In genomic region chr15:68342542-68342941, GRCm38 (mm10) we compare ENCODE assay signal across 10 mouse cellular contexts.
DNase-seq lines count a peak whose midpoint lies in the region; ATAC-seq and TF ChIP-seq lines count a peak whose summit lies in the region.
"Had no signal": no experiment of that assay in that cellular context is flagged by ENCODE, and none has a peak within 500 bp of the region (broad histone marks: within the 10 kb centered on the region; RNA-seq: fewer than 3 reads in every experiment).

No protein-coding gene starts in this region.

- TF ChIP-seq RAD21 in MEL (IDR thresholded peaks at IDR 0.05; ENCODE audit: low read depth, low read length): no peak

- no peak for TF ChIP-seq CTCF in MEL (IDR thresholded peaks at IDR 0.05 in 2 of 3, conservative IDR thresholded peaks at IDR 0.05 in 1 of 3; ENCODE audit: control insufficient read depth in 1 of 3, insufficient read depth in 1 of 3, low read depth in 2 of 3, low read length in 3 of 3, poor library complexity in 1 of 3, severe bottlenecking in 1 of 3)

- no peaks in the 10 kb centered on the region for H3K9me3 ChIP-seq in MEL (replicated peaks; ENCODE audit: insufficient read depth, low read length)
- no peaks in the 10 kb centered on the region for H3K9me3 ChIP-seq in lung, embryonic 15.5 days
- H3K9me3 ChIP-seq in forebrain, embryonic 16.5 days (ENCODE audit: control insufficient read depth, low read length): no peaks in the 10 kb centered on the region
- H3K9me3 ChIP-seq: forebrain, embryonic 13.5 days; liver, embryonic 15.5 days had no signal

- no peak overlapping the region for H3K4me3 ChIP-seq in MEL (ENCODE audit: control insufficient read depth in 1 of 2, insufficient read depth in 1 of 2, low read depth in 2 of 2, low read length in 2 of 2)
- H3K4me3 ChIP-seq in lung, embryonic 15.5 days: no peak overlapping the region
- no peak overlapping the region for H3K4me3 ChIP-seq in forebrain, embryonic 16.5 days (replicated peaks; ENCODE audit: low read length)
- H3K4me3 ChIP-seq: forebrain, embryonic 13.5 days; liver, embryonic 15.5 days had no signal

- H3K9ac ChIP-seq in MEL (ENCODE audit: control insufficient read depth, low read depth, low read length, poor library complexity, severe bottlenecking): no peak overlapping the region
- no peak overlapping the region for H3K9ac ChIP-seq in lung, embryonic 15.5 days
- no peak overlapping the region for H3K9ac ChIP-seq in forebrain, embryonic 16.5 days (replicated peaks; ENCODE audit: low read depth, low read length)
- H3K9ac ChIP-seq: forebrain, embryonic 13.5 days; liver, embryonic 15.5 days had no signal

- WGBS in lung, embryonic 15.5 days: 61% methylated on average over 1 of the region's 1 CpGs
- 95% methylated on average over 1 of the region's 1 CpGs for WGBS in forebrain, embryonic 16.5 days

- peaks cover 6% of the 10 kb centered on the region; the same call in 1 of the 2 replicates for H3K79me2 ChIP-seq in MEL (ENCODE audit: control insufficient read depth, insufficient read depth, low read length, poor library complexity)

- intact Hi-C loops in gastrocnemius, postnatal 14 days (cut with DNase I; ENCODE audit: low total_unique reads): no loop called here

- TF ChIP-seq POLR2A in MEL (IDR thresholded peaks at IDR 0.05; ENCODE audit: control insufficient read depth in 1 of 2, insufficient read depth in 1 of 2, low read depth in 1 of 2, low read length in 2 of 2, poor library complexity in 1 of 2): no peak

- H3K36me3 ChIP-seq in MEL (ENCODE audit: control insufficient read depth in 1 of 2, insufficient read depth in 2 of 2, low read length in 2 of 2): peaks cover 7 to 12% of the 10 kb centered on the region in 2 experiments
- peaks cover 14% of the 10 kb centered on the region; the same call in 1 of the 2 replicates for H3K36me3 ChIP-seq in lung, embryonic 15.5 days
- H3K36me3 ChIP-seq in forebrain, embryonic 16.5 days (ENCODE audit: control insufficient read depth, insufficient read depth): no peaks in the 10 kb centered on the region; the same call in 1 of the 2 replicates

- H3K4me1 ChIP-seq in MEL (ENCODE audit: control insufficient read depth in 1 of 2, insufficient read depth in 2 of 2, low read length in 2 of 2): peaks cover 0 to 3% of the 10 kb centered on the region in 2 experiments; a peak in 1 of 4 replicates
- peaks cover 16% of the 10 kb centered on the region for H3K4me1 ChIP-seq in lung, embryonic 15.5 days
- H3K4me1 ChIP-seq in forebrain, embryonic 16.5 days (replicated peaks; ENCODE audit: control insufficient read depth, insufficient read depth, low read length): no peaks in the 10 kb centered on the region
- H3K4me1 ChIP-seq: forebrain, embryonic 13.5 days; liver, embryonic 15.5 days had no signal

- DNase-seq in gastrocnemius, adult 18-20 months (ENCODE audit: low spot score): peak; percentile 59
- no peak for DNase-seq in gastrocnemius, adult 8-10 months (ENCODE audit: low spot score in 2 of 2)
- DNase-seq in MEL (ENCODE audit: low read depth, low spot score): peak; percentile 34
- DNase-seq in gastrocnemius, postnatal 14 days: peak; percentile 15
- DNase-seq in T-cell, adult 2 months (ENCODE audit: low spot score): no peak
- no peak for DNase-seq in cerebellum, adult 9-10 months

- no peak overlapping the region for H3K4me2 ChIP-seq in lung, embryonic 15.5 days
- no peak overlapping the region for H3K4me2 ChIP-seq in forebrain, embryonic 16.5 days (ENCODE audit: low read length)
- H3K4me2 ChIP-seq: forebrain, embryonic 13.5 days; liver, embryonic 15.5 days had no signal

- H3K27me3 ChIP-seq in MEL (ENCODE audit: control insufficient read depth in 1 of 2, insufficient read depth in 2 of 2, low read length in 2 of 2): no peaks in the 10 kb centered on the region
- no peaks in the 10 kb centered on the region for H3K27me3 ChIP-seq in lung, embryonic 15.5 days
- H3K27me3 ChIP-seq in forebrain, embryonic 16.5 days (replicated peaks; ENCODE audit: control insufficient read depth, insufficient read depth, low read length): no peaks in the 10 kb centered on the region
- H3K27me3 ChIP-seq: forebrain, embryonic 13.5 days; liver, embryonic 15.5 days had no signal

- H3K27ac ChIP-seq in MEL (ENCODE audit: control insufficient read depth, low read depth, low read length): no peak overlapping the region
- no peak overlapping the region for H3K27ac ChIP-seq in lung, embryonic 15.5 days
- H3K27ac ChIP-seq in forebrain, embryonic 16.5 days (ENCODE audit: low read length): no peak overlapping the region
- H3K27ac ChIP-seq: forebrain, embryonic 13.5 days; liver, embryonic 15.5 days had no signal

- ATAC-seq in lung, embryonic 15.5 days (ENCODE audit: borderline replicate concordance, extremely low read depth, low FRiP score, low TSS enrichment): peak; percentile 23; the same call in 1 of the 2 replicates
- ATAC-seq in forebrain, embryonic 16.5 days: no peak
- ATAC-seq: forebrain, embryonic 13.5 days had no signal

- no peak for TF ChIP-seq EP300 in MEL (IDR thresholded peaks at IDR 0.05; ENCODE audit: low read depth in 1 of 2, low read length in 2 of 2)

TF ChIP-seq in MEL, 35 proteins besides CTCF, POLR2A, EP300 and RAD21:
- TF ChIP-seq JUND (IDR thresholded peaks at IDR 0.05; ENCODE audit: low read depth, low read length): no peak
- no peak for TF ChIP-seq ZMIZ1 (IDR thresholded peaks at IDR 0.05; ENCODE audit: low read depth, low read length)
- TF ChIP-seq UBTF (IDR thresholded peaks at IDR 0.05; ENCODE audit: borderline replicate concordance, insufficient read depth, low read depth, low read length): no peak
- no peak for TF ChIP-seq MAZ (IDR thresholded peaks at IDR 0.05; ENCODE audit: low read depth, low read length)
- no peak for TF ChIP-seq USF2 (IDR thresholded peaks at IDR 0.05; ENCODE audit: borderline replicate concordance in 1 of 2, insufficient read depth in 1 of 2, low read depth in 1 of 2, low read length in 2 of 2)
- TF ChIP-seq ZKSCAN1 (IDR thresholded peaks at IDR 0.05; ENCODE audit: low read depth, low read length): no peak
- TF ChIP-seq POLR2AphosphoS5 (IDR thresholded peaks at IDR 0.05; ENCODE audit: borderline replicate concordance, low read depth, low read length): no peak
- TF ChIP-seq SIN3A (IDR thresholded peaks at IDR 0.05; ENCODE audit: low read length): no peak
- no peak for TF ChIP-seq GATA1 (IDR thresholded peaks at IDR 0.05; ENCODE audit: low read depth, low read length)
- no peak for TF ChIP-seq CHD2 (IDR thresholded peaks at IDR 0.05; ENCODE audit: low read length)
- TF ChIP-seq SMC3 (IDR thresholded peaks at IDR 0.05; ENCODE audit: low read depth, low read length): no peak
- no peak for TF ChIP-seq POLR2AphosphoS2 (IDR thresholded peaks at IDR 0.05; ENCODE audit: low read length)
- no peak for TF ChIP-seq MXI1 (IDR thresholded peaks at IDR 0.05; ENCODE audit: low read depth, low read length)
- TF ChIP-seq MYC (IDR thresholded peaks at IDR 0.05; ENCODE audit: low read depth, low read length): no peak
- no peak for TF ChIP-seq ETS1 (IDR thresholded peaks at IDR 0.05; ENCODE audit: low read depth, low read length)
- TF ChIP-seq KAT2A (conservative IDR thresholded peaks at IDR 0.05; ENCODE audit: low read depth, low read length): no peak
- TF ChIP-seq RCOR1 (IDR thresholded peaks at IDR 0.05; ENCODE audit: low read depth, low read length): no peak
- TF ChIP-seq MAFK (IDR thresholded peaks at IDR 0.05; ENCODE audit: borderline replicate concordance, low read depth, low read length): no peak
- TF ChIP-seq GABPA (IDR thresholded peaks at IDR 0.05; ENCODE audit: low read depth, low read length): no peak
- TF ChIP-seq MAX (IDR thresholded peaks at IDR 0.05; ENCODE audit: low read length): no peak

Comparison
In these comparisons a context has a peak if more than half of its experiments do, and no peak if none do; other contexts are left out.
1. DNase-seq: peak in gastrocnemius, adult 18-20 months (single experiment), MEL (single experiment) and gastrocnemius, postnatal 14 days (single experiment); none in gastrocnemius, adult 8-10 months (0 of 2), T-cell, adult 2 months (single experiment) and cerebellum, adult 9-10 months (single experiment).